10 mouse cellular contexts compared by ENCODE assay signal in genomic region chr3:34653235-34653976, GRCm38 (mm10). TPM values are rescaled to one million over a fixed set of nuclear protein-coding genes. Genes with fewer than 3 reads are reported as not detected.
A peak's percentile ranks its signal among the peaks of the same experiment; 100 is the strongest.
DNase-seq lines count a peak whose midpoint lies in the region; ATAC-seq lines count a peak whose summit lies in the region.
"Had no signal": no experiment of that assay in that cellular context is flagged by ENCODE, and none has a peak within 500 bp of the region (broad histone marks: within the 10 kb centered on the region; RNA-seq: fewer than 3 reads in every experiment).

No protein-coding gene starts in this region.

- DNase-seq in intestine, embryonic 14.5 days (ENCODE audit: low spot score) = no peak
- peak; percentile 61 for DNase-seq in embryonic facial prominence, embryonic 10.5 days (ENCODE audit: low spot score)
- no peak for DNase-seq in spleen, adult 12 weeks (ENCODE audit: low spot score)
- DNase-seq in B cell, adult 2 months = no peak
- DNase-seq in cerebellum, adult 11-12 months = no peak
- DNase-seq: gastrocnemius, postnatal 10 days; lung, adult 18-20 months had no signal

- H3K27me3 ChIP-seq in intestine, embryonic 14.5 days (replicated peaks; ENCODE audit: control insufficient read depth, insufficient read depth, low read length) = peaks cover 98% of the 10 kb centered on the region
- peaks cover 82% of the 10 kb centered on the region for H3K27me3 ChIP-seq in intestine, embryonic 15.5 days (replicated peaks)
- peaks cover 90% of the 10 kb centered on the region for H3K27me3 ChIP-seq in embryonic facial prominence, embryonic 10.5 days (replicated peaks; ENCODE audit: low read depth, poor library complexity, severe bottlenecking)
- H3K27me3 ChIP-seq in hindbrain, embryonic 13.5 days = peaks cover 64% of the 10 kb centered on the region
- H3K27me3 ChIP-seq in neural tube, embryonic 14.5 days (ENCODE audit: control insufficient read depth, insufficient read depth, low read length) = peaks cover 17% of the 10 kb centered on the region

- WGBS in intestine, embryonic 14.5 days = 1% methylated on average over 26 of the region's 26 CpGs
- 2% methylated on average over 26 of the region's 26 CpGs for WGBS in intestine, embryonic 15.5 days
- WGBS in embryonic facial prominence, embryonic 10.5 days = under 1% methylated on average over 26 of the region's 26 CpGs
- WGBS in hindbrain, embryonic 13.5 days = 2% methylated on average over 26 of the region's 26 CpGs
- under 1% methylated on average over 25 of the region's 26 CpGs for WGBS in neural tube, embryonic 14.5 days

- H3K27ac ChIP-seq in intestine, embryonic 14.5 days (ENCODE audit: low read depth) = no peak overlapping the region
- H3K27ac ChIP-seq in intestine, embryonic 15.5 days = no peak overlapping the region
- H3K27ac ChIP-seq in embryonic facial prominence, embryonic 10.5 days (replicated peaks) = peak overlapping the region; percentile 93
- peak overlapping the region; percentile 93 for H3K27ac ChIP-seq in hindbrain, embryonic 13.5 days
- H3K27ac ChIP-seq in neural tube, embryonic 14.5 days (ENCODE audit: low read depth, low read length) = peak overlapping the region; percentile 70

- no peaks in the 10 kb centered on the region for H3K9me3 ChIP-seq in intestine, embryonic 14.5 days (ENCODE audit: control insufficient read depth, low read length)
- H3K9me3 ChIP-seq in intestine, embryonic 15.5 days = no peaks in the 10 kb centered on the region
- H3K9me3 ChIP-seq in embryonic facial prominence, embryonic 10.5 days = no peaks in the 10 kb centered on the region
- H3K9me3 ChIP-seq in hindbrain, embryonic 13.5 days = no peaks in the 10 kb centered on the region
- H3K9me3 ChIP-seq in neural tube, embryonic 14.5 days (ENCODE audit: control insufficient read depth, low read length) = no peaks in the 10 kb centered on the region

- no peak for ATAC-seq in intestine, embryonic 14.5 days (replicated peaks; ENCODE audit: low FRiP score, low TSS enrichment, low read depth)
- no peak for ATAC-seq in intestine, embryonic 15.5 days
- no peak for ATAC-seq in hindbrain, embryonic 13.5 days (ENCODE audit: low FRiP score)
- no peak for ATAC-seq in neural tube, embryonic 14.5 days (ENCODE audit: low read depth)

- no peak overlapping the region; the same call in 1 of the 2 replicates for H3K4me2 ChIP-seq in intestine, embryonic 14.5 days (ENCODE audit: low read length)
- H3K4me2 ChIP-seq in intestine, embryonic 15.5 days (replicated peaks) = no peak overlapping the region
- H3K4me2 ChIP-seq in hindbrain, embryonic 13.5 days = peak overlapping the region; percentile 71
- peak overlapping the region; percentile 46; the same call in 1 of the 2 replicates for H3K4me2 ChIP-seq in neural tube, embryonic 14.5 days (ENCODE audit: low read depth, low read length)

- H3K36me3 ChIP-seq in intestine, embryonic 14.5 days (ENCODE audit: control insufficient read depth, insufficient read depth, low read length) = no peaks in the 10 kb centered on the region
- H3K36me3 ChIP-seq in intestine, embryonic 15.5 days = no peaks in the 10 kb centered on the region
- peaks cover 5% of the 10 kb centered on the region; the same call in 1 of the 2 replicates for H3K36me3 ChIP-seq in embryonic facial prominence, embryonic 10.5 days (replicated peaks)
- H3K36me3 ChIP-seq in hindbrain, embryonic 13.5 days = no peaks in the 10 kb centered on the region
- no peaks in the 10 kb centered on the region for H3K36me3 ChIP-seq in neural tube, embryonic 14.5 days (ENCODE audit: control insufficient read depth, insufficient read depth, low read length)

- H3K4me1 ChIP-seq in intestine, embryonic 14.5 days (replicated peaks; ENCODE audit: control insufficient read depth, insufficient read depth, low read length) = 0 out of 2 replicates have a peak, but pooled peaks cover 7% of the 10 kb centered on the region
- H3K4me1 ChIP-seq in intestine, embryonic 15.5 days (replicated peaks) = peaks cover 18% of the 10 kb centered on the region
- H3K4me1 ChIP-seq in embryonic facial prominence, embryonic 10.5 days = peaks cover 49% of the 10 kb centered on the region
- H3K4me1 ChIP-seq in hindbrain, embryonic 13.5 days (replicated peaks) = peaks cover 50% of the 10 kb centered on the region
- peaks cover 17% of the 10 kb centered on the region for H3K4me1 ChIP-seq in neural tube, embryonic 14.5 days (ENCODE audit: control insufficient read depth, insufficient read depth, low read length)

- 0 out of 2 replicates have a peak overlapping the region, but pooled peaks have one; percentile 8 for H3K4me3 ChIP-seq in intestine, embryonic 14.5 days (ENCODE audit: low read depth, low read length)
- no peak overlapping the region for H3K4me3 ChIP-seq in intestine, embryonic 15.5 days (replicated peaks)
- H3K4me3 ChIP-seq in embryonic facial prominence, embryonic 10.5 days = peak overlapping the region; percentile 72
- peak overlapping the region; percentile 45 for H3K4me3 ChIP-seq in hindbrain, embryonic 13.5 days
- peak overlapping the region; percentile 30 for H3K4me3 ChIP-seq in neural tube, embryonic 14.5 days (ENCODE audit: low read depth, low read length)

- H3K9ac ChIP-seq in intestine, embryonic 14.5 days (ENCODE audit: low read length) = no peak overlapping the region
- H3K9ac ChIP-seq in intestine, embryonic 15.5 days = no peak overlapping the region
- peak overlapping the region; percentile 74 for H3K9ac ChIP-seq in hindbrain, embryonic 13.5 days
- H3K9ac ChIP-seq in neural tube, embryonic 14.5 days (replicated peaks; ENCODE audit: low read depth, low read length) = peak overlapping the region; percentile 56; the same call in 1 of the 2 replicates

RNA-seq across cellular contexts. Expression of gene Sox2, which starts 3.2 kb away (rescaled TPM):
- polyA plus RNA-seq in intestine, embryonic 14.5 days (2014; fragmentation: Nextera tagmentation; extraction: Ambion mirVana) = 0.44 and 0.61 TPM in 2 replicates
- polyA plus RNA-seq in intestine, embryonic 15.5 days (2015; fragmentation: Nextera tagmentation; extraction: Ambion mirVana) = 0.62 and 0.89 TPM in 2 replicates
- polyA plus RNA-seq in embryonic facial prominence, embryonic 10.5 days (2016; fragmentation: Nextera tagmentation; extraction: Ambion mirVana) = 12.2 and 16.1 TPM in 2 replicates
- polyA plus RNA-seq in hindbrain, embryonic 13.5 days (2015; fragmentation: Nextera tagmentation; extraction: Ambion mirVana) = 16.9 and 19.2 TPM in 2 replicates
- polyA plus RNA-seq in neural tube, embryonic 14.5 days (2014; fragmentation: Nextera tagmentation; extraction: Ambion mirVana) = 12.2 and 18.2 TPM in 2 replicates

Comparison
In these comparisons a context has a peak if more than half of its experiments do, and no peak if none do; other contexts are left out.
1. H3K27ac ChIP-seq: peak in embryonic facial prominence, embryonic 10.5 days (single experiment), hindbrain, embryonic 13.5 days (single experiment) and neural tube, embryonic 14.5 days (single experiment); none in intestine, embryonic 14.5 days (single experiment) and intestine, embryonic 15.5 days (single experiment).
2. H3K4me2 ChIP-seq: peak in hindbrain, embryonic 13.5 days (single experiment) and neural tube, embryonic 14.5 days (single experiment); none in intestine, embryonic 14.5 days (single experiment) and intestine, embryonic 15.5 days (single experiment).
3. H3K9ac ChIP-seq: peak in hindbrain, embryonic 13.5 days (single experiment) and neural tube, embryonic 14.5 days (single experiment); none in intestine, embryonic 14.5 days (single experiment) and intestine, embryonic 15.5 days (single experiment).